Mouse (Mus musculus) stomach, embryonic 16.5 days (tissue): ENCODE data around the gene Traf6. TPM values are rescaled to one million over a fixed set of nuclear protein-coding genes. Genes with fewer than 3 reads are reported as not detected.
A peak's percentile ranks its signal among the peaks of the same experiment; 100 is the strongest.

Source experiments
- ATAC-seq: fragments of 200-750 bp; cut with Nextera tagmentation; 2 replicates; pipeline ENCODE4 v1.8.0; 2017; ENCODE audit warnings: moderate number of reproducible peaks, moderate TSS enrichment; ENCODE audit not compliant: insufficient read depth, low FRiP score
- H3K27ac ChIP-seq: fragments of 300-500 bp; sonication (generic); 2 replicates; pipeline ENCODE4 v1.5.1; 2014; ENCODE audit warnings: low read length
- H3K27me3 ChIP-seq: fragments of 300-500 bp; sonication (generic); 2 replicates; pipeline ENCODE4 v1.6.1; 2014; ENCODE audit warnings: low read length, control low read depth, mixed read lengths; ENCODE audit not compliant: control insufficient read depth, insufficient read depth
- H3K36me3 ChIP-seq: fragments of 300-500 bp; sonication (generic); 2 replicates; pipeline ENCODE4 v1.6.1; 2014; ENCODE audit warnings: low read length; ENCODE audit not compliant: control insufficient read depth, insufficient read depth
- H3K4me1 ChIP-seq: fragments of 300-500 bp; sonication (generic); 2 replicates; pipeline ENCODE4 v1.6.1; 2014; ENCODE audit warnings: low read length, control low read depth, mixed read lengths; ENCODE audit not compliant: control insufficient read depth, insufficient read depth
- H3K4me2 ChIP-seq: fragments of 300-500 bp; sonication (generic); 2 replicates; pipeline ENCODE4 v1.6.1; 2014; ENCODE audit warnings: low read depth, low read length, mixed read lengths
- H3K4me3 ChIP-seq: fragments of 300-500 bp; sonication (generic); replicated peaks from 2 replicates; pipeline ENCODE4 v1.5.1; 2014; ENCODE audit warnings: mild to moderate bottlenecking, low read length
- H3K9ac ChIP-seq: fragments of 300-500 bp; sonication (generic); 2 replicates; pipeline ENCODE4 v1.6.1; 2014; ENCODE audit warnings: low read length
- H3K9me3 ChIP-seq: fragments of 300-500 bp; sonication (generic); replicated peaks from 2 replicates; pipeline ENCODE4 v1.6.1; 2016; ENCODE audit warnings: low read length, control low read depth; ENCODE audit not compliant: control insufficient read depth
- WGBS: fragments of 180-500 bp; shearing (Covaris S2); extraction: QIAGEN DNeasy Blood & Tissue Kit; methylation state at CpG from one replicate; pipeline ENCODE4 v1.1.7; 2014; 5-methylcytosine and 5-hydroxymethylcytosine counted together
- polyA plus RNA-seq: library from polyadenylated mRNA; unstranded; fragments of >200 nt; fragmentation: Nextera tagmentation; extraction: Ambion mirVana; gene quantifications from 2 replicates; pipeline ENCODE4 v1.2.1, GENCODE M21; 2015

Gene Traf6
- 9.1 and 9.5 TPM in 2 replicates for polyA plus RNA-seq

DNA sequence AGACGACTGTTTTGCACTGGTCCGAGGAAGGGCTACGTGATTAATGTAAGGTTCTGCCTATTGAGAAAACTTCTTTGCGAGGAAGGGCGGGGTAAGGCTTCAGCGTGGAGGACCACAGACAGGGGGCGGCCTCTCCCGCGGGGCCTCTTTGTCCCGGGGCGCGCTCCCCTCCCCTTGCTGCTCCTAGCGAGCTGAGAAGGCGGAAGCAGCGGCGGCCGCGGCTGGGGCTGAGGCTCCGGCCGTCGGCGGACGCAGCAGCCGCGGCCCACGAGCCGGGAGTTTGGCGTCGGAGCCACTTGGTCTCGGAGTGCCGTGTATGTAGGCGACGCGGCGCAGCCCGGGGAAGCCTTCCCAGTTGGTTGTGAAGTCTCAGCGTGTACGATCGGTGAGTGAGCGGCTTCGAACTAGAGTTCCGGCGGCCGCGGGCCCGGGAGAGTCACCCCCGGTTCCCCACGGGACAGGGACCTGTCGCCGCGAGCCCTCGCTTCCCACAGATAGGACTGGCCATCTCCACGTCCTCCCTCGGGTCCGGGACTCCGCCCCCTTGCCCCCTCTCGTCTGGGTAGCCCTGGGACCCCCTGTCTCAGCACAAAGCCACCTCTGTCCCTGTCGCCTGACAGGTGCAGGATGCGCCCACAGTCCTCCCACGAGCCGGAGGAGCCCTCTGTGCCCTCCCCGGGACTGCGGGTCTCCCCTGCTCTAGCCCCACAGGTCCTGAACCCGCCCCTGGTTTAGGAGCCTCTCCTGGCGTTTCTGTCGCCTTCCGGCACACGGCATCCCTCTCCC, at the start of gene Traf6:
Traf6 (plus strand) TSS at position 194 of the 786 bp plus-strand sequence.
- Histone ChIP-seq H3K27me3 (0 out of 2 replicates have a peak, but pooled peaks cover 3% of the 10 kb centered on the region), H3K27ac (no peak within 1 kb of the TSS), H3K36me3 (no peaks in the 10 kb centered on the region), H3K4me2 (peak within 1 kb of the TSS; percentile 56), H3K4me1 (no peaks in the 10 kb centered on the region; the same call in 1 of the 2 replicates), H3K9me3 (no peaks in the 10 kb centered on the region), H3K4me3 (peak within 1 kb of the TSS; percentile 71), H3K9ac (peak within 1 kb of the TSS; percentile 94)
- under 1% methylated on average over 68 of the region's 68 CpGs for WGBS
- ATAC-seq = peak; percentile 97

DNA sequence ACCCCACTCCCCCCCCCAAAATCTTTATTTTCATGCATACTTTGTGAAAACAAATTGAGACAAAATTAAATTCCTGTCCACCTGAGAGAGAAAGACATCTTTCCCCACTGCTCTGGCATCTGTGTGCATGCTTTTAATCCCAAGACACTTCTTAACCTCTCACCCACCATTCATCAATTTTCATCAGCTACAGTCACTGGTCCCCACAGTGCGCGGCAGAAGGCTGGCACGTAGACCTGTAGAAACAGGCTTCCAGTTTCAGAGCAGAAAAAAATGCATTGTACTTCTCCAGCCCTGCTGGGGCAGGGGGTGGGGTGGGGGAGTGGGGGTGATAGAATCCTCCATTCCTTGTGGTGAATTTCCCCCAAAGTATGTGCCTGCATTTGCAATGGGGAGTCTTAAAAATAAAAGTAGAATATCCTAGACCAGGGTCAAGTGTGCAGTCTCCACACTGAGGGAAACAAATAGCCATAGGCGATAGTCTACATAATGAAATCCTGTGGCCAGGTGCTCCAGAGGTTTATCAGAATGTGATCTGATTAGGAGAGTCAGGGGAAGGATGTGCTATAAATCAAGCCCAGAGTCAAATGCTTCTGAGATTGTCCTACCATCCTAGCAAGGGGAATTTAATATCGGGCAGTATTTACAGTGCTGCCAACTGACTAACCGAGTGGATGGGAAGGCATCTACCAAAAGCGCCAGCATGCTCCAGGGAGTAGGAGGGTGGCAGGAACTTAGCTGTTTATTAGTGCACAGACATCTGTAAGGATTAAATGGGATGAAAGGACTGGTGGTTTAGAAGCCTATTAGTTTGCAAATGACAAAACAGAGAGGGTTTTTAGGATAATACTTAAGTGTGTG, 39.0 kb upstream of the Traf6 start:
- WGBS = 39% methylated on average over 7 of the region's 7 CpGs
- no peak for ATAC-seq
- no peak overlapping the region for H3K9ac ChIP-seq
- no peak overlapping the region for H3K27ac ChIP-seq
- H3K4me1 ChIP-seq = no peaks in the 10 kb centered on the region
- H3K36me3 ChIP-seq = no peaks in the 10 kb centered on the region
- no peak overlapping the region for H3K4me2 ChIP-seq
- no peaks in the 10 kb centered on the region for H3K9me3 ChIP-seq
- H3K4me3 ChIP-seq = no peak overlapping the region
- H3K27me3 ChIP-seq = no peaks in the 10 kb centered on the region

DNA sequence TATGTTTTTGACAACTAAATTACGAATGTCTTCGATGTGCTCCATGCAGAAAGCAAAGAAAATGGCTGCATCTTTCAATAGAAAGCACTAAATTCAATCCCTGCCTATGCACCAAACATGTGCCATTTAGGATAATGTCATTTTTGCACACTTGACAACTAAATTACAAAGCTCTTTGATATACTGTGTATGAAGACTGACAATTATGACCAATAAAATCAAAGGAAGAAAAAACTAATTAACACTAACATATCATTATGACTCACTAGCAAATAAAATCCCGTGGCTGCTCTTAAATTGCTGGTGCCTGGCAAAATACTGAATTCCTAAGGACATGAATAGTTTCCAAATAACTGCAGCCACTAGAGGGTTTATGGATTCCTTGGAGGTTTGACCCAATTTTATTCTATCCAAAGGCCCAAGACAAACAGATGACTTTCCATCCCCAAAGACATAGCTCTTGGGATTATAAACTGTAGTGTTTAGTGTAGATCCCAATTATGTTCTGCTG, 38.3 kb upstream of the Traf6 start:
- Histone ChIP-seq H3K27me3 (no peaks in the 10 kb centered on the region), H3K9me3 (no peaks in the 10 kb centered on the region), H3K4me2 (no peak overlapping the region), H3K27ac (no peak overlapping the region), H3K4me3 (no peak overlapping the region), H3K9ac (no peak overlapping the region), H3K4me1 (no peaks in the 10 kb centered on the region), H3K36me3 (no peaks in the 10 kb centered on the region)
- 70% methylated on average over 3 of the region's 3 CpGs for WGBS
- no peak for ATAC-seq

DNA sequence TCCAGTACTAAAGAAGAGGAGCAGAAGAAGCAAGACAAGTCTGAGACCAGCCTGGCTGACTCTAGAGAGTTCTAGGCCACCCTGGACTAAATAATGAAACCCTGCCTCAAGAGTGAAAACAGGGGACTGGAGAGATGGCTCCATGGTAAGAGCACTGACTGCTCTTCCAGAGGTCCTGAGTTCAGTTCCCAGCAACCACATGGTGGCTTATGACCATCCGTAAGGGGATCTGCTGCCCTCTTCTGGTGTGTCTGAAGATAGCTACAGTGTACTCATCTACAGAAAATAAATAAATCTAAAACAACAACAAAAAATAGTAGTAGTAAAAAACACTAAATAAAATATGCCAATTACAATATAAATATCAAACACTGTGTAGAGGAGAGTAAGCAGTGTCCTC, 32.4 kb upstream of the Traf6 start:
- no peaks in the 10 kb centered on the region for H3K36me3 ChIP-seq
- no peaks in the 10 kb centered on the region for H3K27me3 ChIP-seq
- no peak for ATAC-seq
- WGBS = 79% methylated on average over 1 of the region's 1 CpGs
- no peaks in the 10 kb centered on the region for H3K9me3 ChIP-seq
- H3K27ac ChIP-seq = no peak overlapping the region
- H3K4me3 ChIP-seq = no peak overlapping the region
- H3K4me1 ChIP-seq = no peaks in the 10 kb centered on the region
- no peak overlapping the region for H3K4me2 ChIP-seq
- no peak overlapping the region for H3K9ac ChIP-seq

DNA sequence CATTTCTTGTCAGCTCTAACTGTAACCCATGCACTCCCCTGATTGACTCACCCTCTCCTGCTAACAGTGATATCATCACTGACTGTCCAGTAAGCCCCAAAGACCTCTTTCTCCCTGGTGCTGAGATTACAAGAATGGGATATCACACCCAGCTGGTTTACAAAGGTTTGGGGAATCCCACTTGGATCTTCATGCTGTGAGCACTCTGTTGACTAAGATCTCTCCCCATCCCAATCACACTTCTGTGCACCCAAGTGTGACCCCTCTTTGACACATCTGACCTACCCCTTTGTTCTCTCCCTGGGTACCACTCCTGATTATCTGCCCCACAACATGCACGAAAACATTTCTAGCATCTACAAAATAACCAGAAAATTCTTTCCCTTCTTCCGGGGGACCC, 29.9 kb upstream of the Traf6 start:
- no peak for ATAC-seq
- Histone ChIP-seq H3K9ac (no peak overlapping the region), H3K27ac (no peak overlapping the region), H3K27me3 (no peaks in the 10 kb centered on the region), H3K4me2 (no peak overlapping the region), H3K36me3 (no peaks in the 10 kb centered on the region), H3K4me3 (no peak overlapping the region), H3K9me3 (no peaks in the 10 kb centered on the region), H3K4me1 (no peaks in the 10 kb centered on the region)
- WGBS = 80% methylated on average over 2 of the region's 2 CpGs

DNA sequence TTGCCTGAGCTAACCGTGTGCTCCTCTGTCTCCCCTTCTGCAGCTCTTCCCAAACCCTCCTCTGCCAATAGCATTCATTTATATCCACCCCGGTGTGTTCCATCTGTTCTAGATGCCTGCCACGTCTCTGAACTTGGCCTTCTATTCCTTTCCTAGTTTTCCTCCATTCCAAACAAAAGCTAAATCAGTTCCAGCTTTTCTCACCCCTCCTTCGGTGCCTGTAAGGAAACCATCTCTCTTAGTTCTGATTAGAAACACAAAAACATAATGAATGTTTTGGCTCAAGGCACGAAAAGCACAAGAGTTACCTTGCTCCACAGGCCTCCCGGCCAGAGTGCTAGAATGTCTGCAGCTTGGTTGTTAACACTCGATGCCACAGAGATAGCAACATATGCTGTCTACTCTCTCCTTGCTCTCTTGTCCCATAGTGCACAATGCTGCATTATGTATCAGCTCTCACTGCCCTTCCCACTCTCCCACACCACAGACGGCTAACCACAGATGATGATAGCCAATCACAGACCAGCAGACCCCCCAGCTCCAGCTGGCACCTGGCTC, 29.0 kb upstream of the Traf6 start, which contains the start of the genes Rag1 and B230118H07Rik:
Rag1 (minus strand) TSS at position 388 of the 558 bp plus-strand sequence.
B230118H07Rik (minus strand) TSS at position 419 of the 558 bp plus-strand sequence.
- Histone ChIP-seq H3K4me2 (no peak within 1 kb of the TSS), H3K9me3 (no peaks in the 10 kb centered on the region), H3K27ac (no peak within 1 kb of the TSS), H3K27me3 (no peaks in the 10 kb centered on the region), H3K9ac (no peak within 1 kb of the TSS), H3K36me3 (no peaks in the 10 kb centered on the region), H3K4me3 (no peak within 1 kb of the TSS), H3K4me1 (no peaks in the 10 kb centered on the region)
- 32% methylated on average over 8 of the region's 8 CpGs for WGBS
- no peak for ATAC-seq

DNA sequence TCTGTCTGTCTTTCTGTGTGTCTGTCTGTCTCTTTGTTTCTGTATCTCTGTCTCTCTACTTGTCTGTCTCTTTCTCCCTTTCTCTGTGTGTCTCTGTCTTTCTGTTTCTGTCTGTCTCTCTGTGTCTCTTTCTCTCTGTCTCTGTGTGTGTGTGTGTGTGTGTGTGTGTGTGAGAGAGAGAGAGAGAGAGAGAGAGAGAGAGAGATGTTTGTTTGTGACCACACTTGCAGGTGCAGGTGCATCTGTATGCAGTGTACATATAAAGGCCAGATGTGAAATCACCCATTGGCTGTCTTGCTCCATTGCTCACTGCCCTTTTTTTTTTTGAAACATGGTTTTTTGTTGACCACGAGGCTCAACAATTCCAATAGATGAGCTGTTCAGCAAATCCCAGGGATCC, 27.8 kb upstream of the Traf6 start:
- Histone ChIP-seq H3K9ac (no peak overlapping the region), H3K4me2 (no peak overlapping the region), H3K4me3 (no peak overlapping the region), H3K27ac (no peak overlapping the region), H3K4me1 (no peaks in the 10 kb centered on the region), H3K27me3 (no peaks in the 10 kb centered on the region), H3K36me3 (no peaks in the 10 kb centered on the region), H3K9me3 (no peaks in the 10 kb centered on the region)
- 62% methylated on average over 1 of the region's 1 CpGs for WGBS
- no peak for ATAC-seq

DNA sequence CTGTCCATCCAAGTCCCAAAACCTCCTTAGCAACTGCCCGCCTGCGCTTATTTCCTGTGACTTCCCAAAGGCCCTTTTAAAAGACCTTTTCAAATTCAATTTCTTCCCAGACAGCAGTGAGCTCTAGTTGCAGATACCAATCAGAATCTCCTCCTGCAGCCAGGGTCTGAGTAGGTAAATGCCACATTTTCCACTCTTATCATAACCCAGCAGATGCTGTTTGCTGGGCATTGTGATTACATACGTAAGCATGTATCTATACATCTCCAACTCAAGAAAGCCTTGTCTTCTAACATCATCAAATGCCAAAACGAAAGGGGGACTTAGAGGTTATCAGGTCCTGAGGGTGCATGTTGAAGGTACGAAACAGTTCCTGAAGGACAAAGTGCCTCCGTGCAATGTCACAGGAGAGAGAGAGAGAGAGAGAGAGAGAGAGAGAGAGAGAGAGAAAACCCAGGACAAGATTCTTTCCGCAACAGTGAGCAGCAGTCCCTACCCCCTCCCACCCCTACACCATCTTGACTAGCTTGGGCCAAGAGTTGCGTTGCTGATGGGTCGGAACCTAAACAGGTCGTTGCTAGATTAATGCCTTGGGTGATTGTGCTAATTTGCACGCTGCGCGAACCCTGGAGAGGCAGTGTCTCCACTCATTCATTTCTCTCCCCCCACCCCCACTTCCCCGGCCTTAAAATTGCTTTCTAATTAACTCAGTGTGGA, 25.9 kb upstream of the Traf6 start:
- Histone ChIP-seq H3K27me3 (no peaks in the 10 kb centered on the region), H3K4me1 (no peaks in the 10 kb centered on the region), H3K9me3 (no peaks in the 10 kb centered on the region), H3K9ac (no peak overlapping the region), H3K4me2 (peak overlapping the region; percentile 54), H3K36me3 (no peaks in the 10 kb centered on the region), H3K27ac (no peak overlapping the region), H3K4me3 (peak overlapping the region; percentile 32)
- ATAC-seq = no peak
- 38% methylated on average over 14 of the region's 14 CpGs for WGBS
